Mouse (Mus musculus) duodenum, adult 2 months (tissue): ENCODE measurements around the gene Slc35f2. TPM values are rescaled to one million over a fixed set of nuclear protein-coding genes. Genes with fewer than 3 reads are reported as not detected.

Source experiments
- polyA plus RNA-seq: library from polyadenylated mRNA; depleted of rRNA; stranded (reverse); fragments of >200 nt; gene quantifications from 2 replicates; pipeline ENCODE4 v1.2.3, GENCODE M21; 2012; ENCODE audit warnings: low replicate concordance; rRNA removed

Gene Slc35f2
- polyA plus RNA-seq = 27.9 and 29.0 TPM in 2 replicates

GRCm38 (mm10) chr9:53771344-53772021 is at the start of gene Slc35f2:
Gene Slc35f2 (plus strand): TSS chr9:53771538.

GRCm38 (mm10) chr9:53849864-53850263 is 78.5 kb downstream of the Slc35f2 start, which contains the start of gene Sln:
Gene Sln (plus strand): TSS chr9:53850164.

Other genes with a start within 250 kb of the Slc35f2 start
- gene Atm, start 234.8 kb upstream of the Slc35f2 start, polyA plus RNA-seq = 0.01 and 0.21 TPM in 2 replicates
- gene Npat, start 234.5 kb upstream of the Slc35f2 start, polyA plus RNA-seq = 0.12 and 0.42 TPM in 2 replicates
- gene Acat1, start 161.2 kb upstream of the Slc35f2 start, polyA plus RNA-seq = 15.3 and 16.1 TPM in 2 replicates
- gene Cul5, start 101.5 kb upstream of the Slc35f2 start, polyA plus RNA-seq = 0.98 and 2.2 TPM in 2 replicates
- 0.04 TPM in 1 of 2 replicates, not detected in the other for gene Rab39, start 65.3 kb upstream of the Slc35f2 start, polyA plus RNA-seq
- gene Sln, start 78.6 kb downstream of the Slc35f2 start, polyA plus RNA-seq = 0.14 TPM in 1 of 2 replicates, not detected in the other
- gene Elmod1, start 203.8 kb downstream of the Slc35f2 start, polyA plus RNA-seq = 0.06 and 0.23 TPM in 2 replicates